Mouse (Mus musculus): ENCODE measurements around the gene Rbm34.

DNA sequence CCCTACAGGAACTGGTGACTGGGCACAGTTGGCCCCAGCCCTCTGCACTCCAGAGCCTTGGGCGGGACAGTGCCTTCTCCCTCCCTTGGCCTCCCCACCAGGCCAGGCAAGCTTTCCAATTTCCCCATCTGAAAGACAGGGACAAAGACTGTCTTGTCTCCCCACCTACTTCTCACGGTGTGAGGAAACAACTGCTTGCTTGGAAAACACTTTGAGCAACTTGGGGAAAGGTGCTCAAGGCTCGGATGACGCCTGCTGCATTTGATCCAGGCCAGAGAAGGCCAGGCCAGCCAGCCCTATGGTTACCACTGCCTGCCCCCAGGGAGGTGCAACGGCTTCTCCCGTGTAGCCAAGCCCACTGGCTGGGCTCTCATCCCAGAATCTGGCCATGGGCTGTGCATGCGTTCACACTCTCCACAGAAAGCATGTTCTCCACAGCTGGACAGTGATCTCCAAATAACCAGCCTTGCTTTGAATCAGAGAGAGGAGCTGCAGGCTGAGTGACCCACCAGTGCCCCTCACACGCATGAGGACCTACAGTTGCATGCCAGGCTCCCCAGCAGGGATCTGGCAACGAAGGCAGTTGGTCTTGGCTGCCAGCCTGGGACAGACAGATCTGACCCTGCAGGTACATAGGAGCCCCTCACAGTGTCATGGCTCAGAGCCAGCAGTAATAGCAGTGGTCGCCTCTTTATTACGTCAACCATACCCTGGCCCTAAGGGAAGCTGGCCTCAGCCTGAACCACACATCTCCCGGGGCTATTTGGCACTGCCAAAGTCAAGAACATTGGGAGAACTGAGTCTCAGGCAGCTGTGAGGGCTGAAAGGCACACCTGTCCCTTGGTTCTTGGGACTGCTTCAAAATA is 57.4 kb downstream of the Rbm34 start:
- TF ChIP-seq CTCF (IDR thresholded peaks at IDR 0.05; ENCODE audit: low read depth) (no peak), EP300 (IDR thresholded peaks at IDR 0.05; ENCODE audit: low read depth) (no peak)

All from liver, postnatal 0 days (tissue).